Mouse (Mus musculus) heart, postnatal 10 days (tissue): ENCODE data around the gene Gdf15. TPM values are rescaled to one million over a fixed set of nuclear protein-coding genes. Genes with fewer than 3 reads are reported as not detected.
"Not testable (repeated sequence)": the region's sequence is repeated elsewhere in the genome, so short reads cannot be mapped to it uniquely, and the experiment has no call there.

Experiments
- DNase-seq, 2 experiments: peaks; one replicate each; pipeline ENCODE4 v3.0.0; 2021
- intact Hi-C: fragments of 180-260 bp; cut with DNase I; formaldehyde crosslinking; loops from one replicate; pipeline ENCODE4 v1.15.1; 2025
- total RNA-seq, 2 experiments: library from RNA; stranded (reverse); gene quantifications; 2 replicates each; pipeline ENCODE4 v1.2.3; 2021

Gene Gdf15
- total RNA-seq, 2 experiments from 2014 or later, result 0.86 to 1.1 TPM

- intact Hi-C loops, result no loop called here
- no peak for DNase-seq
Observed at GRCm38 (mm10) chr8:70594621-70595564, 37.4 kb downstream of the Gdf15 start.

- DNase-seq, result peak; percentile 83 to 86
- intact Hi-C loops, result no loop called here
Observed at GRCm38 (mm10) chr8:70593961-70594609, 38.2 kb downstream of the Gdf15 start, which contains the start of gene Isyna1. Gene Isyna1, plus strand, starts transcription at chr8:70594373.

DNA sequence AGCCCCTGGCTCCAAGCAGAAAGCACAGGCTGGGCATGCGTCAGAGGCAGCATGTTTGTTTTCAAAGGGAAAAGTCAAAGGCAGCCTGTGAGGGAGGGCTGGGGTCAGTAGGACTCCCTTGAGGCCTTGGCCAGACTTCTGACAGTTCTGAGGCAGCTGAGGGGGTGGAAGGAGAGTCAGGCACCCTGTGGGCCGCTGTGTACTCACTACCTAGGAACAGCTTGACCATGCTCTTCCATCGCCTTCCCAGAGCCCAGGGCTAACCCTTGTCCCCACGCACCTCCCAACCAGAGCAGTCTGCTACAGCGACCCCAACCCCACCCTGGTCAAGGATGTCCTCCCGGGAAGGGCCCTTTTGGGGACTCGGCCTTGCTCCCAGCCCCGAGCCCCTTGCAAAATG is 39.1 kb downstream of the Gdf15 start:
- intact Hi-C loops, result no loop called here
- no peak for DNase-seq

- no peak for DNase-seq
Observed at GRCm38 (mm10) chr8:70591569-70591968, 40.7 kb downstream of the Gdf15 start.

DNA sequence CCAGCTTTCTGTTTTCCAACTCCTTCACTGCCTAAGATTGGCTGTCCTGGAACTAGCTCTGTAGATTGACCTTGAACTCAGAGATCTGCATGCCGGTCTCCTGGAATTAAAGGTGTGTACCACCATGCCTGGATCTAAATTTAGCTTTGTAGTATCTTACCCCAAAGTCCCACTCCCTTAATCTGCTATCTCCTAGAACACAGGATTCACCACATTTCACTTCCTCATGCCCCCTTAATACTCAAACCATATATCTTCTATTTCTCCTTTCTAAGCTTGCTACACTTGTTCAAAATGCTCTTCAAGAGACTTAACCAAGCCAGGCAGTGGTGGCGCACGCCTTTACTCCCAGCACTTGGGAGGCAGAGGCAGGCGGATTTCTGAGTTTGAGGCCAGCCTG is 44.3 kb downstream of the Gdf15 start:
- DNase-seq, result not testable (repeated sequence)

More at GRCm38 (mm10) chr8:70591569-70591968, 40.7 kb downstream of the Gdf15 start:
- intact Hi-C loops, result no loop called here

DNA sequence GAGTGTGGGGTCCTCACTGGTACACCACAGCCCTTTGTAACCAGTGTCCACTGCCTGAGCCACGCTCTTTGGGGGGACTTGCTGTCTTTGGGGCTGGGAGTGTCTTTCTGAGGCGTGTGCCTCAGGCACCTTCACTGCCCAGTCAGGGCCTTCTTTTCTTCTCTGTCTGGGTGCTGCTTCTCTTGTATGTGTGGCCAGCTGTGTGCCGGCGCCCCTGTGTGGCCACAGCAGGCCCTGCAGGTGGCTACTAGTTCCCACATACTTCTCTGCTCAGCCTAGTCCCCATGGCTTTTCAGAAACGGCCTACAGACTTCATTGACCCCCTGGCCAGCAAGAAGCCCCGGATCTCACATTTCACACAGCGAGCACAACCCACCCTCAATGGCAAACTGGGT is 47.0 kb downstream of the Gdf15 start:
- DNase-seq, result peak; percentile 80 to 81
- intact Hi-C loops, result loop anchor here (1.0 to 5.0 kb wide), 3 partner anchors 25 to 203 kb away; no protein-coding TSS in a partner anchor

More for the DNA sequence above, 44.3 kb downstream of the Gdf15 start:
- intact Hi-C loops, result loop anchor here (5.0 kb wide), 2 partner anchors 66 to 206 kb away; no protein-coding TSS in a partner anchor

DNA sequence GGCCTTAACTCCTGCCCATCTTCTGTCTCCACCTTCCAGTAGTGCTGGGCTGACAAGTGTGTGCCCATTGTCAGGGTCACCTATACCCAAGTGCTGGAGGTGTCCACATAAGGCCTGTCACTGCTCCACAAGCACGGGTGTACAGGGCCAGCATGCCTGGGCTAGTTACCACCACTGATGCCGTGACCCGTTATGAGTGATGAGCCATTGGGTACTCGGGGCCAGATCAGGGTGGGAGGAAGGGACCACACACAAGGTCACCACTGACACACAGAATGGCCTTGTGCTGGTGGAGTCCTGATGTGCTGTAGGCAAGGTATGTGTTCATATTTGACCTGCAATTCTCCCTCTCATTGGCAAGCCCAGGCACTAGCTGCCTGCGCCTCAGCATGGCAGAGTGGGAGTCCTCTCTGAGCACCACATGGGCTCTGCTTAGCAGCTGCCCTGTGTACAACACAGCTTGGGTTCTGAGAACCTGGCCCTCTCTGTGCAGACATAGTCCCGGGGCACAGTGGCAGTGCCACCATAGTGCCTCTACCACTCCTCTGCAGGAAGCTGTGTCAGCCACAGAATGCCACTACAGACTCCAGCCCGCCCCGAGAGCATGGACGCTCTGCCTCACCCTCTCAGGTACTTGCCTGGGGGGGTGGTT is 47.5 kb downstream of the Gdf15 start:
- intact Hi-C loops, result loop anchor here (1.0 to 5.0 kb wide), 3 partner anchors 24 to 202 kb away; no protein-coding TSS in a partner anchor
- no peak for DNase-seq

- no peak for DNase-seq
- intact Hi-C loops, result no loop called here
Observed at GRCm38 (mm10) chr8:70583476-70584387, 48.5 kb downstream of the Gdf15 start.

Other genes with a start within 250 kb of the Gdf15 start
- gene Crtc1, start 192.9 kb downstream of the Gdf15 start, total RNA-seq, result 10 to 100 TPM; 11.0 to 15.6 TPM
- 1 to 10 TPM; 8.4 to 8.9 TPM for gene Klhl26, start 155.5 kb downstream of the Gdf15 start, total RNA-seq
- not detected for gene Tmem59l, start 145.1 kb downstream of the Gdf15 start, total RNA-seq
- gene Crlf1, start 139.3 kb downstream of the Gdf15 start, total RNA-seq, result under 1 TPM; 0.38 to 0.72 TPM
- gene Rex1bd, start 125.7 kb downstream of the Gdf15 start, total RNA-seq, result 100 to 1,000 TPM; 108 to 114 TPM
- 1,000 to 10,000 TPM; 1,604 to 1,683 TPM for gene Uba52, start 121.7 kb downstream of the Gdf15 start, total RNA-seq
- 100 to 1,000 TPM; 185 to 190 TPM for gene Fkbp8, start 104.7 kb downstream of the Gdf15 start, total RNA-seq
- 10 to 100 TPM; 79.5 to 81.3 TPM for gene Kxd1, start 104.5 kb downstream of the Gdf15 start, total RNA-seq
- 10 to 100 TPM; 15.9 to 17.9 TPM for gene Ell, start 93.0 kb downstream of the Gdf15 start, total RNA-seq
- 10 to 100 TPM; 25.8 to 29.6 TPM for gene Isyna1, start 38.1 kb downstream of the Gdf15 start, total RNA-seq
- gene Ssbp4, start 23.6 kb downstream of the Gdf15 start, total RNA-seq, result 10 to 100 TPM; 54.7 to 55.6 TPM
- gene Lrrc25, start 16.3 kb downstream of the Gdf15 start, total RNA-seq, result 1 to 10 TPM; 1.1 to 1.6 TPM
- gene Pgpep1, start 27.9 kb upstream of the Gdf15 start, total RNA-seq, result 10 to 100 TPM; 39.6 to 42.9 TPM
- gene Lsm4, start 40.8 kb upstream of the Gdf15 start, total RNA-seq, result 10 to 100 TPM; 82.8 to 94.1 TPM
- gene Jund, start 66.5 kb upstream of the Gdf15 start, total RNA-seq, result 100 to 1,000 TPM; 178 to 214 TPM
- under 1 TPM in 1 of 2 experiments, not detected in 1; 0.07 TPM for gene Iqcn, start 71.0 kb upstream of the Gdf15 start, total RNA-seq
- gene Gm3336, start 86.1 kb upstream of the Gdf15 start, total RNA-seq, result not detected
- 1 to 10 TPM; 2.0 to 4.0 TPM for gene Pde4c, start 91.3 kb upstream of the Gdf15 start, total RNA-seq
- 10 to 100 TPM; 37.3 to 38.9 TPM for gene Rab3a, start 122.2 kb upstream of the Gdf15 start, total RNA-seq
- 10 to 100 TPM; 32.0 to 39.7 TPM for gene Mpv17l2, start 128.5 kb upstream of the Gdf15 start, total RNA-seq
- gene Pik3r2, start 144.3 kb upstream of the Gdf15 start, total RNA-seq, result 10 to 100 TPM; 37.1 to 40.2 TPM
- gene Mast3, start 172.6 kb upstream of the Gdf15 start, total RNA-seq, result 1 to 10 TPM; 7.9 to 9.3 TPM
- under 1 TPM in 1 of 2 experiments, not detected in 1; 0.53 TPM for gene Il12rb1, start 176.0 kb upstream of the Gdf15 start, total RNA-seq
- 10 to 100 TPM in 1 of 2 experiments, 1 to 10 TPM in 1; 4.7 to 18.5 TPM for gene Arrdc2, start 207.3 kb upstream of the Gdf15 start, total RNA-seq
- gene Kcnn1, start 230.8 kb upstream of the Gdf15 start, total RNA-seq, result 1 to 10 TPM; 3.1 to 3.7 TPM
- 10 to 100 TPM; 40.9 to 41.1 TPM for gene Ccdc124, start 241.5 kb upstream of the Gdf15 start, total RNA-seq